Mouse (Mus musculus) cerebellum, adult (tissue): Measurements from ENCODE around the gene Gm20920.
"Not testable (repeated sequence)": the region's sequence is repeated elsewhere in the genome, so short reads cannot be mapped to it uniquely, and the experiment has no call there.

Source experiments
- ATAC-seq: cut with Nextera tagmentation; 2 replicates; pipeline ENCODE4 v1.9.2; 2017; ENCODE audit warnings: mild to moderate bottlenecking, moderate library complexity, mixed read lengths; ENCODE audit not compliant: insufficient number of reproducible peaks, low FRiP score, low TSS enrichment

Gene Gm20920

GRCm38 (mm10) chrY:51851820-51852219 lies at the start of gene Gm20920:
Gene Gm20920, plus strand, starts transcription at chrY:51852120.
- ATAC-seq: not testable (repeated sequence)
